Mouse (Mus musculus): Measurements from ENCODE around the gene Maco1. TPM values are rescaled to one million over a fixed set of nuclear protein-coding genes. Genes with fewer than 3 reads are reported as not detected.

Gene Maco1
- total RNA-seq, 1 experiment, result 56.1 TPM

GRCm38 (mm10) chr4:134856501-134856900, 3.4 kb upstream of the Maco1 start:
- H3K4me1 ChIP-seq (ENCODE audit: control insufficient read depth in 2 of 2, insufficient read depth in 2 of 2, low read length in 2 of 2, poor library complexity in 1 of 2), result peaks cover 7 to 22% of the 10 kb centered on the region in 2 experiments
- DNase-seq (ENCODE audit: low read depth, low spot score), result peak; percentile 69
- in situ Hi-C loops (cut with MboI; ENCODE audit: low sequenced_read_pairs in 2 of 2, unreplicated experiment in 2 of 2), result no loop called here
- no peak overlapping the region for H3K4me3 ChIP-seq (ENCODE audit: insufficient read depth in 1 of 2, low read depth in 1 of 2, low read length in 2 of 2, poor library complexity in 1 of 2, severe bottlenecking in 1 of 2)
- no peak overlapping the region for H3K9ac ChIP-seq (ENCODE audit: insufficient read depth, low read depth, low read length, poor library complexity, severe bottlenecking)
- no peaks in the 10 kb centered on the region for H3K9me3 ChIP-seq (ENCODE audit: control insufficient read depth, insufficient read depth, low read depth, low read length)
- no peaks in the 10 kb centered on the region for H3K36me3 ChIP-seq (ENCODE audit: control insufficient read depth, insufficient read depth, low read length, poor library complexity, severe bottlenecking)
- peak overlapping the region; percentile 77; the same call in 1 of the 2 replicates for H3K27ac ChIP-seq (ENCODE audit: insufficient read depth, low read depth, low read length, poor library complexity, severe bottlenecking)
- TF ChIP-seq ZC3H11A (IDR thresholded peaks at IDR 0.05; ENCODE audit: borderline replicate concordance, low read depth, low read length) (no peak), MAFK (IDR thresholded peaks at IDR 0.05; ENCODE audit: insufficient read depth, low read depth, low read length) (no peak), HCFC1 (IDR thresholded peaks at IDR 0.05; ENCODE audit: borderline replicate concordance, insufficient read depth, low read length) (no peak), ZNF384 (IDR thresholded peaks at IDR 0.05; ENCODE audit: low read depth, low read length) (no peak), CHD2 (IDR thresholded peaks at IDR 0.05; ENCODE audit: low read depth, low read length) (no peak)

- Histone ChIP-seq H3K4me3 (ENCODE audit: insufficient read depth in 1 of 2, low read depth in 1 of 2, low read length in 2 of 2, poor library complexity in 1 of 2, severe bottlenecking in 1 of 2) (no peak overlapping the region), H3K9me3 (ENCODE audit: control insufficient read depth, insufficient read depth, low read depth, low read length) (no peaks in the 10 kb centered on the region), H3K9ac (ENCODE audit: insufficient read depth, low read depth, low read length, poor library complexity, severe bottlenecking) (no peak overlapping the region), H3K36me3 (ENCODE audit: control insufficient read depth, insufficient read depth, low read length, poor library complexity, severe bottlenecking) (no peaks in the 10 kb centered on the region), H3K4me1 (ENCODE audit: control insufficient read depth in 2 of 2, insufficient read depth in 2 of 2, low read length in 2 of 2, poor library complexity in 1 of 2) (peaks cover 7 to 22% of the 10 kb centered on the region in 2 experiments), H3K27ac (ENCODE audit: insufficient read depth, low read depth, low read length, poor library complexity, severe bottlenecking) (peak overlapping the region; percentile 31)
- in situ Hi-C loops (cut with MboI; ENCODE audit: low sequenced_read_pairs in 2 of 2, unreplicated experiment in 2 of 2), result no loop called here
- TF ChIP-seq MAFK (IDR thresholded peaks at IDR 0.05; ENCODE audit: insufficient read depth, low read depth, low read length) (no peak), HCFC1 (IDR thresholded peaks at IDR 0.05; ENCODE audit: borderline replicate concordance, insufficient read depth, low read length) (no peak), CHD2 (IDR thresholded peaks at IDR 0.05; ENCODE audit: low read depth, low read length) (no peak), ZNF384 (IDR thresholded peaks at IDR 0.05; ENCODE audit: low read depth, low read length) (no peak), ZC3H11A (IDR thresholded peaks at IDR 0.05; ENCODE audit: borderline replicate concordance, low read depth, low read length) (no peak)
- DNase-seq (ENCODE audit: low read depth, low spot score), result no peak
Measured at GRCm38 (mm10) chr4:134856056-134856455, 2.9 kb upstream of the Maco1 start.

GRCm38 (mm10) chr4:134855371-134855770, 2.2 kb upstream of the Maco1 start:
- Histone ChIP-seq H3K27ac (ENCODE audit: insufficient read depth, low read depth, low read length, poor library complexity, severe bottlenecking) (peak overlapping the region; percentile 71), H3K9ac (ENCODE audit: insufficient read depth, low read depth, low read length, poor library complexity, severe bottlenecking) (peak overlapping the region; percentile 41; the same call in 1 of the 2 replicates)

GRCm38 (mm10) chr4:134853637-134854485, 716 bp upstream of the Maco1 start:
- Histone ChIP-seq H3K9me3 (ENCODE audit: control insufficient read depth, insufficient read depth, low read depth, low read length) (no peaks in the 10 kb centered on the region), H3K9ac (ENCODE audit: insufficient read depth, low read depth, low read length, poor library complexity, severe bottlenecking) (peak overlapping the region; percentile 81), H3K36me3 (ENCODE audit: control insufficient read depth, insufficient read depth, low read length, poor library complexity, severe bottlenecking) (peaks cover 2% of the 10 kb centered on the region; the same call in 1 of the 2 replicates), H3K4me1 (ENCODE audit: control insufficient read depth in 2 of 2, insufficient read depth in 2 of 2, low read length in 2 of 2, poor library complexity in 1 of 2) (peaks cover 9 to 20% of the 10 kb centered on the region in 2 experiments), H3K4me3 (ENCODE audit: insufficient read depth in 1 of 2, low read depth in 1 of 2, low read length in 2 of 2, poor library complexity in 1 of 2, severe bottlenecking in 1 of 2) (peak overlapping the region; percentile 86 to 90), H3K27ac (ENCODE audit: insufficient read depth, low read depth, low read length, poor library complexity, severe bottlenecking) (peak overlapping the region; percentile 69)
- DNase-seq (ENCODE audit: low read depth, low spot score), result peak; percentile 80
- in situ Hi-C loops (cut with MboI; ENCODE audit: low sequenced_read_pairs in 2 of 2, unreplicated experiment in 2 of 2), result no loop called here
- TF ChIP-seq CHD2 (IDR thresholded peaks at IDR 0.05; ENCODE audit: low read depth, low read length) (no peak), ZNF384 (IDR thresholded peaks at IDR 0.05; ENCODE audit: low read depth, low read length) (no peak), MAFK (IDR thresholded peaks at IDR 0.05; ENCODE audit: insufficient read depth, low read depth, low read length) (no peak), HCFC1 (IDR thresholded peaks at IDR 0.05; ENCODE audit: borderline replicate concordance, insufficient read depth, low read length) (0 out of 2 replicates have a peak, but pooled peaks have one; percentile 65), ZC3H11A (IDR thresholded peaks at IDR 0.05; ENCODE audit: borderline replicate concordance, low read depth, low read length) (no peak)

More at GRCm38 (mm10) chr4:134855371-134855770, 2.2 kb upstream of the Maco1 start:
- TF ChIP-seq CHD2 (IDR thresholded peaks at IDR 0.05; ENCODE audit: low read depth, low read length) (no peak), MAFK (IDR thresholded peaks at IDR 0.05; ENCODE audit: insufficient read depth, low read depth, low read length) (no peak), HCFC1 (IDR thresholded peaks at IDR 0.05; ENCODE audit: borderline replicate concordance, insufficient read depth, low read length) (no peak), ZNF384 (IDR thresholded peaks at IDR 0.05; ENCODE audit: low read depth, low read length) (peak; percentile 66; the same call in 1 of the 2 replicates), ZC3H11A (IDR thresholded peaks at IDR 0.05; ENCODE audit: borderline replicate concordance, low read depth, low read length) (no peak)
- in situ Hi-C loops (cut with MboI; ENCODE audit: low sequenced_read_pairs in 2 of 2, unreplicated experiment in 2 of 2), result no loop called here
- H3K4me1 ChIP-seq (ENCODE audit: control insufficient read depth in 2 of 2, insufficient read depth in 2 of 2, low read length in 2 of 2, poor library complexity in 1 of 2), result peaks cover 9 to 20% of the 10 kb centered on the region in 2 experiments
- H3K4me3 ChIP-seq (ENCODE audit: insufficient read depth in 1 of 2, low read depth in 1 of 2, low read length in 2 of 2, poor library complexity in 1 of 2, severe bottlenecking in 1 of 2), result no peak overlapping the region
- peaks cover 2% of the 10 kb centered on the region; the same call in 1 of the 2 replicates for H3K36me3 ChIP-seq (ENCODE audit: control insufficient read depth, insufficient read depth, low read length, poor library complexity, severe bottlenecking)
- no peaks in the 10 kb centered on the region for H3K9me3 ChIP-seq (ENCODE audit: control insufficient read depth, insufficient read depth, low read depth, low read length)
- no peak for DNase-seq (ENCODE audit: low read depth, low spot score)
